Mouse (Mus musculus) cerebellum, adult (tissue): ENCODE measurements around the gene Vmn1r21.
"Not testable (repeated sequence)": the region's sequence is repeated elsewhere in the genome, so short reads cannot be mapped to it uniquely, and the experiment has no call there.

Experiments
- ATAC-seq: cut with Nextera tagmentation; 2 replicates; pipeline ENCODE4 v1.9.2; 2017; ENCODE audit warnings: mild to moderate bottlenecking, moderate library complexity, mixed read lengths; ENCODE audit not compliant: insufficient number of reproducible peaks, low FRiP score, low TSS enrichment

Gene Vmn1r21

GRCm38 (mm10) chr6:57850286-57850685, at the start of gene Vmn1r21:
TSS of gene Vmn1r21 (minus strand) at chr6:57850343.
- no peak for ATAC-seq

- peak; percentile 70 for ATAC-seq
Measured at GRCm38 (mm10) chr6:57859043-57860042, 9.2 kb upstream of the Vmn1r21 start.

DNA sequence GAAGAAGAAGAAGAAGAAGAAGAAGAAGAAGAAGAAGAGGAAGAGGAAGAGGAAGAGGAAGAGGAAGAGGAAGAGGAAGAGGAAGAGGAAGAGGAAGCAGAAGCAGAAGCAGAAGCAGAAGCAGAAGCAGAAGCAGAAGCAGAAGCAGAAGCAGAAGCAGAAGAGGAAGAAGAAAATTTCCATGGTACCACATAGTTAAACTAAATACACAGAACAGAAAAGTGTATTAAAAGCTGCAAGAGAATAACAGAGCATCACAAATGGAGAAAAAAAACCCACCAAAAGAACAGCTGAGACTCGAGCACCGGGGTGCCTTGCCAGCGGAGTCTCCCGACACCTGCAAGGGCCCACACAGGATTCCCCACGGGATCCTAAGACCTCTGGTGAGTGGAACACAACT, 1.0 kb upstream of the Vmn1r21 start:
- ATAC-seq, result not testable (repeated sequence)

GRCm38 (mm10) chr6:57839693-57840408, 10.3 kb downstream of the Vmn1r21 start:
- no peak for ATAC-seq

GRCm38 (mm10) chr6:57825259-57825715, 24.9 kb downstream of the Vmn1r21 start:
- ATAC-seq, result peak; percentile 86; the same call in 1 of the 2 replicates

DNA sequence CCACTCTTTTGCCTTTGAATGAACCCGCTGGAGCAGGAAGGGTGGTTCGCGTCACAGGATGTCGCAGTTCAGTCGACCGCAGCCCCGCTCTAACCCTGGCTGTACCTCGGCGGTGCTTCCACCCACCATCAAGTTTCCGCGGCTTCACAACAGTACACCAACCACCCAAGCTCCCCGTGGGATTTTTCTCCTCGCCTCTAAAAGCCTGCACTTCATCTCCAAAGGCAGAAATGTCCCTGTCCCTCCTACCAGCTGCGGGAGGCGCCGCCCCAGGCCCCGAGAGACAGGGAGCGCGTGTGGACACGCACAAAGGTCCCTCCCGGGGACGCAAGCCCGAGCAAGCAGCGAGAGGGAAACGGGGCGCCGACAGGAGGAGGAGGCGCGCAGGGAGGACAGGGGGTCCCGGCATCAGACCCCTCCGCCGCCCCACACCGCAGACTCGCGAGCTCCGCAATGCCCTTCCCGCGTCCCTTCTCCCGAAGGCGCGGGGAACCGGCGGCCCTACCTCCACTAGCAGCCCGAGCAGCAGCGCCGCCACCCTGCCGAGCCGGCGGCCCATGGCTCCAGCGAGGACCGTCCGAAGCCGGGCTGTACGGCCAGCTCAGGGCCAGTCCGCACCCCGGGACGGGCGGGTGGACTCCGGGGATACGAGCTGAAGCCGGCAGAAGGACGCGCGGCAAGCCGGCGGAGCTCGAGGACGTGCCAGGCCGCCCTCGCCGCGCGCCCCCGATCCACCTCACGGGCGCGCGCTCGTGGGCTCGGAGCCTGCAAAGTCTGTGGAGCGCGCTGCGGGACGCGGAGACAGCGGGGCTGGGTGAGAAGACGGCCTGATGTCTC, 25.5 kb downstream of the Vmn1r21 start, which contains the start of gene Vopp1:
TSS of gene Vopp1 (minus strand) at position 738 of the 837 bp plus-strand sequence.
- peak; percentile 86 for ATAC-seq

- no peak for ATAC-seq
Measured at GRCm38 (mm10) chr6:57823461-57823860, 26.7 kb downstream of the Vmn1r21 start.

DNA sequence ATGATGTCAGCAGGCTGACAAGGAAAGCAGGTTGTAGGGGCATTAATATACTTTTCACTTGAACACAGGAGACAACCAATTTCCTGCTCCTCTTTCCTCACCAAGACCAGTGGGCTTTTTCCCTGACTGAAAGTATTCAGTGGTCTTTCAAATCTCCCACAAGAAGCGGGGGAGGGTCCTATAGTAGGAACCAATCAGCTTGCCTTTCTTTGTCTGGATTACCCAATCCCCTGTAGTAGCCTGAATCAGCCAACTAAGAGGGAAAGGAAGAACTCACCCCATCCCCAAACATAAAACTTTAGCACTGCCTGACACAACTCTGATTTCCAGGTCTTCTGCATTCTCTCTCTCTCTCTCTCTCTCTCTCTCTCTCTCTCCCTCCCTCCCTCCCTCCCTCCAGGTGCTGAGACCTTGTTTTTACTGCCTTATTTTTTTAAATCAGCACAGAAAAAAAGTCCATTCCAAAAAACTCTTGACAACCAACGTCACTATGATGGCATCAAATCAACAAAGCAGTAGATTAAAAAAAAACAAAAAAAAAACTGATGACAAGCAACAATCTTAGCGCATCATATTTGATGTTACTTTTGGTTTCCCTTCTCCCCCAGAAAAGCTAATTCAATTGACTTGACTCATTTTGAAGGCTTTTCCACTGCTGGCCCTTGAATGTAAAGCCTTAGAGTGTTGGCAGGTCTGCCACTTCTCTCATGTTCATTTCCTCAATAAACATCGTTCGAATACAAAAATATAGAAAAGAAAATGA, 27.3 kb downstream of the Vmn1r21 start:
- ATAC-seq, result no peak

GRCm38 (mm10) chr6:57814436-57814940, 35.7 kb downstream of the Vmn1r21 start:
- no peak for ATAC-seq

- no peak for ATAC-seq
Measured at GRCm38 (mm10) chr6:57811748-57812730, 38.1 kb downstream of the Vmn1r21 start.

DNA sequence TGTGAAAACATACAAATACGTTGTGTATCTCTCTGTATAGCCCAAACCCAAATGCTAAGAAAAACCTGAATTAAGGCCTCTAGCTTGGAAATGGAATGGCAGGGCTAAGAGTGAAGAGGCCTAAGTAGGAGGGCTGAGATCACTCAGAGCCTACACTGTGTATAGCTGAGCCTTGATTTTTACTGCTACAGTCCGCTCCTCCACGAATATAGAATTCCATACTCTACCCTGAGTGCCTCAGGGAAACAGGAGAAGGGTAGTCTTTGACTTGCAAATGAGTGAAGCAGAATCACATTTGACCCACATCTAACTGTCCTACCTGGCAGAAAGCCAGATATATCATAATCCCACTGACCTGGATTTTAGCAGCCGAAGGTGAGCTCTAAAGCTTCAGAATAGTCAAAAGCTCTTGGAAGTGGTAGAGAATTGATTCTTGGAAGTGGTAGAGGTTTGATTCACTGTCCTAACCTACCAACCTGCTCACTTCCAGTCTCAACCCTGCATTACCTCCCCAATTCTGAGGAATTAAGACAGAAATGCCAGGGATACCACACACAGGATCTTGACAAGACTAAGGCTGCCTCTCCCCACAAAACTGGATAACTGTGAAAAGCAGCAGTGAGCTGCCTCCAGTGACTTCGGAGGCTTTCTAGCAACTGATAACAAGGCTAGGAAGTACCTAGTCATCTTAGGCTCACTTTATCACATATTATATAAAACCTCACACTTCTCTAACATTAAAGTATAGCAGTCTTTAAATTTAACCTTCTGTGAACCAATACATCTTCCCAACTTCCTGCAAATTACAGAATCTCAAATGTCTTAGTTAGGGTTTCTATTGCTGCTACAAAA, 44.7 kb downstream of the Vmn1r21 start:
- ATAC-seq, result peak; percentile 36; the same call in 1 of the 2 replicates

DNA sequence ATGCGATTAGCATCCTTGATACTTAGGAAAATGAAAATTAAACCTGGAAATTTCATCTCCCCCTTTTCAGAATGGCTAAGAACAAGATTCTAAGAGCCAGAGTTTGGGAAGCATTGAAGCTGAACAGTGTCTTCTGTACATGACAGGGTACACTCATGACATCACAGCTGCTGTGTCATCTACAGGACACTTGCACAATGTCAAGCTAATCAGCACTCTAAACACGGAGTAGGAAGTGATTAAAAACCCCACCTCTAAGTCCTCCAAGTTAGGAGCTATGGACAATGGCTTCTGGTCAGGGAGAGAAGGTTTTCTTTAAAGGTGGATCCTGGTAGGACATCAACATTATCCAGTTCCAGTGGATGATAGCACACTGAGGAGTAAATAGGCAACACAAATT, 47.0 kb downstream of the Vmn1r21 start:
- ATAC-seq, result no peak

GRCm38 (mm10) chr6:57798986-57799385, 51.2 kb downstream of the Vmn1r21 start:
- ATAC-seq, result no peak

- ATAC-seq, result no peak
Measured at GRCm38 (mm10) chr6:57796853-57797423, 53.2 kb downstream of the Vmn1r21 start.

DNA sequence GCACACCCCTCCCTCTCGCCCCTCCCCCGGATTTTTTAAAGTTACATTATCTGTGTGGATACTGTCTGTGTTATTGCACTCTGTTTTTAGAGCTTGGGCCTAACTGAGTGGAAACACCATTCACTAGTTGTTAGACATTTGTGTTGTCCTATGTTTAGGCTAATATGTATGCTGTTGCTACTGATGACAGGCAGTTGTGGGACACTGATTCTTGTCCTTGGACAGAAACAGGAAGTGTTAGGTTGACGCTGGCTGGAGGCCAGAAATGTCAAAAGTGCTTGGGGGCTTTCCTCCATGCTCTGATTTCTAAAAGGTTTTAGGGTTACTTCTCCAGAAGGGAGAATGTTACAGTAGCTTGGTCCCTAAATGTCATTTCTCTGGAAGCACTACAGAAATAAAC, 54.3 kb downstream of the Vmn1r21 start:
- ATAC-seq, result no peak
